ENCODE assay signal across 8 mouse cellular contexts in genomic region chr8:121850821-121851470, GRCm38 (mm10). TPM values are rescaled to one million over a fixed set of nuclear protein-coding genes. Genes with fewer than 3 reads are reported as not detected.
A peak's percentile ranks its signal among the peaks of the same experiment; 100 is the strongest.
DNase-seq lines count a peak whose midpoint lies in the region; ATAC-seq and TF ChIP-seq lines count a peak whose summit lies in the region.

No protein-coding gene starts in this region.

- no peaks in the 10 kb centered on the region for H3K36me3 ChIP-seq in ES-Bruce4 (ENCODE audit: control insufficient read depth, insufficient read depth, low read length, poor library complexity, severe bottlenecking)
- H3K36me3 ChIP-seq in forebrain, embryonic 14.5 days (ENCODE audit: control insufficient read depth, insufficient read depth, low read length) = no peaks in the 10 kb centered on the region

- peak; percentile 98 for DNase-seq in forebrain, embryonic 14.5 days (ENCODE audit: low spot score)
- DNase-seq in heart, postnatal 25 days (ENCODE audit: low spot score) = peak; percentile 84
- peak; percentile 91 to 97 for DNase-seq in layer of hippocampus, adult 18-20 months (ENCODE audit: low spot score in 2 of 2)
- peak; percentile 96 for DNase-seq in lung, adult 2 months
- DNase-seq in thymus, adult 18-20 months = peak; percentile 90

- H3K4me2 ChIP-seq in forebrain, embryonic 14.5 days (ENCODE audit: low read length) = peak overlapping the region; percentile 46

- H3K27me3 ChIP-seq in ES-Bruce4 (ENCODE audit: control insufficient read depth, insufficient read depth, low read length, poor library complexity, severe bottlenecking) = no peaks in the 10 kb centered on the region
- H3K27me3 ChIP-seq in forebrain, embryonic 14.5 days (replicated peaks; ENCODE audit: control insufficient read depth, insufficient read depth, low read length) = no peaks in the 10 kb centered on the region

- intact Hi-C loops in heart, postnatal 25 days (cut with DNase I) = loop anchor here (1.0 kb wide), 2 partner anchors 58 to 74 kb away; no protein-coding TSS in a partner anchor

- peak; percentile 70 for ATAC-seq in cerebellum, adult (ENCODE audit: insufficient number of reproducible peaks, low FRiP score, low TSS enrichment)
- ATAC-seq in forebrain, embryonic 14.5 days = peak; percentile 90
- peak; percentile 94 for ATAC-seq in neutrophil, adult 5-6 weeks (ENCODE audit: extremely low read depth, insufficient number of reproducible peaks, low FRiP score, poor library complexity, severe bottlenecking)

- 7% methylated on average over 24 of the region's 24 CpGs for WGBS in forebrain, embryonic 14.5 days
- 3% methylated on average over 24 of the region's 24 CpGs for WGBS in lung, adult 2 months

- peak; percentile 92 for TF ChIP-seq EP300 in ES-Bruce4 (IDR thresholded peaks at IDR 0.05; ENCODE audit: insufficient read depth, low read depth, low read length)

- TF ChIP-seq POLR2A in ES-Bruce4 (IDR thresholded peaks at IDR 0.05; ENCODE audit: insufficient read depth, low read length) = no peak
- no peak for TF ChIP-seq POLR2A in lung, adult 2 months (IDR thresholded peaks at IDR 0.05; ENCODE audit: borderline replicate concordance, extremely low read depth, low read depth, low read length)

- H3K4me1 ChIP-seq in ES-Bruce4 (ENCODE audit: control insufficient read depth, insufficient read depth, low read length) = peaks cover 2% of the 10 kb centered on the region
- peaks cover 6% of the 10 kb centered on the region; the same call in 1 of the 2 replicates for H3K4me1 ChIP-seq in forebrain, embryonic 14.5 days (ENCODE audit: control insufficient read depth, insufficient read depth, low read length)
- peaks cover 3% of the 10 kb centered on the region; the same call in 1 of the 2 replicates for H3K4me1 ChIP-seq in lung, adult 2 months (ENCODE audit: control insufficient read depth, insufficient read depth, low read length)

- peak overlapping the region; percentile 34 for H3K4me3 ChIP-seq in ES-Bruce4 (ENCODE audit: low read depth, low read length)
- H3K4me3 ChIP-seq in forebrain, embryonic 14.5 days (ENCODE audit: low read depth, low read length) = peak overlapping the region; percentile 8; the same call in 1 of the 2 replicates
- peak overlapping the region; percentile 3 for H3K4me3 ChIP-seq in lung, adult 2 months (replicated peaks; ENCODE audit: extremely low read depth, low read depth, low read length)

- TF ChIP-seq CTCF in ES-Bruce4 (IDR thresholded peaks at IDR 0.05; ENCODE audit: low read depth, low read length) = peak; percentile 97
- peak; percentile 88 for TF ChIP-seq CTCF in lung, adult 2 months (IDR thresholded peaks at IDR 0.05; ENCODE audit: insufficient read depth, low read length)

- H3K9ac ChIP-seq in ES-Bruce4 (ENCODE audit: low read depth, poor library complexity, severe bottlenecking) = peak overlapping the region; percentile 88
- H3K9ac ChIP-seq in forebrain, embryonic 14.5 days (ENCODE audit: low read length) = peak overlapping the region; percentile 45; the same call in 1 of the 2 replicates

- H3K9me3 ChIP-seq in ES-Bruce4 (replicated peaks; ENCODE audit: control insufficient read depth, insufficient read depth, low read length, poor library complexity, severe bottlenecking) = no peaks in the 10 kb centered on the region
- no peaks in the 10 kb centered on the region for H3K9me3 ChIP-seq in forebrain, embryonic 14.5 days (replicated peaks; ENCODE audit: control insufficient read depth, low read length)

- peak overlapping the region; percentile 82 for H3K27ac ChIP-seq in ES-Bruce4 (ENCODE audit: insufficient read depth, low read length)
- H3K27ac ChIP-seq in forebrain, embryonic 14.5 days (ENCODE audit: low read depth, low read length) = no peak overlapping the region

RNA-seq across cellular contexts. Expression of gene Klhdc4, which starts 21.6 kb away (rescaled TPM):
- polyA plus RNA-seq in ES-Bruce4 (2011; ENCODE audit: insufficient read depth, insufficient read length, low read depth, missing spikeins) = 34.6 and 42.1 TPM in 2 replicates
- 40.3 and 41.3 TPM in 2 replicates for polyA plus RNA-seq in forebrain, embryonic 14.5 days (2014; fragmentation: Nextera tagmentation; extraction: Ambion mirVana)
- total RNA-seq in heart, postnatal 25 days (2021) = 10 to 100 TPM; 13.4 to 14.1 TPM
- 10 to 100 TPM; 27.0 to 27.9 TPM for total RNA-seq in layer of hippocampus, adult 18-20 months (2021)
- 32.9 and 36.1 TPM in 2 replicates for polyA plus RNA-seq in lung, adult 2 months (2012; rRNA removed)
- 41.6 and 42.4 TPM in 2 replicates for total RNA-seq in neutrophil, adult 5-6 weeks (2017)

RNA-seq across cellular contexts. Expression of gene Slc7a5, which starts 56.5 kb away (rescaled TPM):
- 80.8 and 85.4 TPM in 2 replicates for polyA plus RNA-seq in ES-Bruce4 (2011; ENCODE audit: insufficient read depth, insufficient read length, low read depth, missing spikeins)
- polyA plus RNA-seq in forebrain, embryonic 14.5 days (2014; fragmentation: Nextera tagmentation; extraction: Ambion mirVana) = 37.9 and 39.7 TPM in 2 replicates
- 1 to 10 TPM; 3.2 to 4.9 TPM for total RNA-seq in heart, postnatal 25 days (2021)
- total RNA-seq in layer of hippocampus, adult 18-20 months (2021) = 10 to 100 TPM; 52.8 to 55.7 TPM
- polyA plus RNA-seq in lung, adult 2 months (2012; rRNA removed) = 11.4 and 12.1 TPM in 2 replicates
- total RNA-seq in neutrophil, adult 5-6 weeks (2017) = 4.5 and 4.9 TPM in 2 replicates
